Mouse (Mus musculus) embryonic facial prominence, embryonic 10.5 days (tissue): ENCODE measurements at regions not wholly inside any gene's neighbourhood (a gene's known extent, or its start where the extent isn't known, plus 50 kb on each side); places are given as distances from the start of the nearest gene placed in this dataset.
A peak's percentile ranks its signal among the peaks of the same experiment; 100 is the strongest.

Source experiments
- DNase-seq: peaks from one replicate; pipeline ENCODE4 v3.0.0-alpha.2; 2017; ENCODE audit warnings: low spot score
- H3K27ac ChIP-seq: fragments of 300-500 bp; sonication (generic); replicated peaks from 2 replicates; pipeline ENCODE4 v1.5.1; 2016; ENCODE audit warnings: mild to moderate bottlenecking
- H3K27me3 ChIP-seq: fragments of 300-500 bp; sonication (generic); replicated peaks from 2 replicates; pipeline ENCODE4 v1.6.1; 2016; ENCODE audit warnings: low read depth, mild to moderate bottlenecking; ENCODE audit not compliant: poor library complexity, severe bottlenecking
- H3K36me3 ChIP-seq: fragments of 300-500 bp; sonication (generic); replicated peaks from 2 replicates; pipeline ENCODE4 v1.6.1; 2016; ENCODE audit warnings: mild to moderate bottlenecking, moderate library complexity
- H3K4me1 ChIP-seq: fragments of 300-500 bp; sonication (generic); 2 replicates; pipeline ENCODE4 v1.6.1; 2016
- H3K4me3 ChIP-seq: fragments of 300-500 bp; sonication (generic); 2 replicates; pipeline ENCODE4 v1.5.1; 2016; ENCODE audit warnings: mild to moderate bottlenecking, moderate library complexity
- H3K9me3 ChIP-seq: fragments of 300-500 bp; sonication (generic); 2 replicates; pipeline ENCODE4 v1.6.1; 2016; ENCODE audit warnings: mild to moderate bottlenecking
- WGBS: fragments of 180-500 bp; shearing (Covaris S2); methylation state at CpG from one replicate; pipeline ENCODE4 v1.1.7; 2016; 5-methylcytosine and 5-hydroxymethylcytosine counted together

GRCm38 (mm10) chr17:87202958-87203720 lies 62.6 kb downstream of the Mcfd2 start:
- Histone ChIP-seq H3K4me1 (peaks cover 38% of the 10 kb centered on the region), H3K27ac (peak overlapping the region; percentile 84), H3K9me3 (no peaks in the 10 kb centered on the region), H3K36me3 (no peaks in the 10 kb centered on the region), H3K27me3 (no peaks in the 10 kb centered on the region), H3K4me3 (no peak overlapping the region)
- 30% methylated on average over 5 of the region's 5 CpGs for WGBS
- DNase-seq = peak; percentile 55

DNA sequence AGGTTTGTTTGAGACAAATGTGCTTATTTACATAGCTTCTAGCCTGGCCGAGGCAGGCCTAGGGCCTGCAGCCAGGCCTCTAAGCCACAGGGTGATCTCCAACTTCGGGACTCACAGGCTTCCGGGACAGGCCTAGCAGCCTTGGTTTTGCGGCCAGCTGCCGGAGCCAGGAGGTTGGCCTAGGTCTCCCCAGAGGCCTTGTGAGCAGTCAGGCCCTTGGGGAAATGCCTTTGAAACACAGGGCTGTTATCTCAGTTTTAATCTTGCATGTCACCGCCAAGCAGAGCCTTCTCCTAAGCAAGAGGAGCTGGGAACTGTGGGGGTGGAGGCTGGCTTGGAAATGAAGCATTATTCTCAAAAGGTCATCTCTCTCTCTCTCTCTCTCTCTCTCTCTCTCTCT lies 63.2 kb downstream of the Mcfd2 start:
- H3K27me3 ChIP-seq = no peaks in the 10 kb centered on the region
- DNase-seq = peak; percentile 49
- H3K36me3 ChIP-seq = no peaks in the 10 kb centered on the region
- no peaks in the 10 kb centered on the region for H3K9me3 ChIP-seq
- peak overlapping the region; percentile 84 for H3K27ac ChIP-seq
- H3K4me1 ChIP-seq = peaks cover 38% of the 10 kb centered on the region
- WGBS = 23% methylated on average over 6 of the region's 6 CpGs
- no peak overlapping the region for H3K4me3 ChIP-seq

DNA sequence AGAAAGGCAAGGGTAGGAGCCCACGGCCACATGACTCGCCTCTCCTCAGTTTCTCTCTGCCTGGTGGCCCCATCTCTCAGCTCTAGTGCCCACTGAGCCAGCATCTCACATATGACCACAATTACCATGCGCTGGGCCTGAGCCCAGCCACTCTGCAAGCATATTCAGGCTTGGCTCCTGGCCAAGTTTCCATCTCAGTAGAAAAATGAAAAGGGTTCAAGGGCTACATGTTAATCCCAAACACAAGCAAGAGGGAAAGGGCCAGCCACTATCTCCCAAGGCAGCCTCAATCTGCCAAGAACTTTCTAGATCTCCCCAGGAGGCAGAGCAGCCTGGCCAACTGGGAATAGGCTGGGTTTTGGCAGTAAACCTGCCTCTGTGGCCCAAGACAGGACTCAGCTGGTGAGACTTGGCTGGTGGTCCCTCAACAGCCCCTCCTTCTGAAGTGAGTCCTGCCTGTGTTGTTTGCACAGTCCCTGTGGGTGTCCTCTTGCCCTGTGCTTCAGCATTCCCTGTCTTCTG lies 65.0 kb downstream of the Mcfd2 start:
- Histone ChIP-seq H3K36me3 (no peaks in the 10 kb centered on the region), H3K27ac (peak overlapping the region; percentile 65), H3K9me3 (no peaks in the 10 kb centered on the region), H3K4me3 (no peak overlapping the region), H3K4me1 (peaks cover 33% of the 10 kb centered on the region), H3K27me3 (no peaks in the 10 kb centered on the region)
- DNase-seq = no peak
- WGBS = 85% methylated on average over 3 of the region's 3 CpGs

DNA sequence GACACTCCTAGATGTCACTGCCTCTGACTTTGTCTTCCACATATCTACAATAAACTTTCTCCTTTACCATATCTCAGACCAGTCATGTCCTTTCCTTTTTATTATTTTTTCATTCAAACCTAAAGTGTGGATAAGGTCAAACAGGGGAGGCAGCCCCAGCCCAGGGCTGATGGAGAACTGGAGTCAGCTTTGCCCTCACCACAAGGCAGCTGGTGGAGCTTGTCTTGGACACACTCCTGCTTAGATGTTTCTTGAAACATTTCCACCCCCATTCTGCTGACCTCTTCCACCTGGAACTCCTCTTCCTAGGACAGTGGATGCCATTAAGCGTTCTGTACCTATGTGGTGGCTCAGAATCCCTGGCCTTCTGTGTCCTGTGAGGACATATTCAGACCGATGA lies 65.6 kb downstream of the Mcfd2 start:
- H3K27ac ChIP-seq = no peak overlapping the region
- no peak for DNase-seq
- 91% methylated on average over 2 of the region's 2 CpGs for WGBS
- no peaks in the 10 kb centered on the region for H3K9me3 ChIP-seq
- no peaks in the 10 kb centered on the region for H3K27me3 ChIP-seq
- H3K36me3 ChIP-seq = no peaks in the 10 kb centered on the region
- H3K4me1 ChIP-seq = peaks cover 33% of the 10 kb centered on the region
- H3K4me3 ChIP-seq = no peak overlapping the region

GRCm38 (mm10) chr17:87199134-87199533 lies 66.6 kb downstream of the Mcfd2 start:
- Histone ChIP-seq H3K9me3 (no peaks in the 10 kb centered on the region), H3K27ac (no peak overlapping the region), H3K4me3 (no peak overlapping the region), H3K4me1 (peaks cover 39% of the 10 kb centered on the region), H3K27me3 (no peaks in the 10 kb centered on the region; the same call in 1 of the 2 replicates), H3K36me3 (no peaks in the 10 kb centered on the region)
- WGBS = 82% methylated on average over 3 of the region's 3 CpGs
- DNase-seq = no peak

- 89% methylated on average over 4 of the region's 4 CpGs for WGBS
- Histone ChIP-seq H3K36me3 (no peaks in the 10 kb centered on the region), H3K9me3 (0 out of 2 replicates have a peak, but pooled peaks cover 3% of the 10 kb centered on the region), H3K4me1 (peaks cover 36% of the 10 kb centered on the region), H3K27ac (no peak overlapping the region), H3K4me3 (no peak overlapping the region), H3K27me3 (no peaks in the 10 kb centered on the region; the same call in 1 of the 2 replicates)
- no peak for DNase-seq
These were observed 68.3 kb downstream of the Mcfd2 start for GRCm38 (mm10) chr17:87197434-87197833.

- Histone ChIP-seq H3K4me3 (no peak overlapping the region), H3K36me3 (no peaks in the 10 kb centered on the region), H3K9me3 (0 out of 2 replicates have a peak, but pooled peaks cover 4% of the 10 kb centered on the region), H3K27me3 (no peaks in the 10 kb centered on the region; the same call in 1 of the 2 replicates), H3K4me1 (peaks cover 19% of the 10 kb centered on the region), H3K27ac (no peak overlapping the region)
- WGBS = 60% methylated on average over 11 of the region's 11 CpGs
- no peak for DNase-seq
These were observed 71.1 kb downstream of the Mcfd2 start for GRCm38 (mm10) chr17:87194639-87195038.

DNA sequence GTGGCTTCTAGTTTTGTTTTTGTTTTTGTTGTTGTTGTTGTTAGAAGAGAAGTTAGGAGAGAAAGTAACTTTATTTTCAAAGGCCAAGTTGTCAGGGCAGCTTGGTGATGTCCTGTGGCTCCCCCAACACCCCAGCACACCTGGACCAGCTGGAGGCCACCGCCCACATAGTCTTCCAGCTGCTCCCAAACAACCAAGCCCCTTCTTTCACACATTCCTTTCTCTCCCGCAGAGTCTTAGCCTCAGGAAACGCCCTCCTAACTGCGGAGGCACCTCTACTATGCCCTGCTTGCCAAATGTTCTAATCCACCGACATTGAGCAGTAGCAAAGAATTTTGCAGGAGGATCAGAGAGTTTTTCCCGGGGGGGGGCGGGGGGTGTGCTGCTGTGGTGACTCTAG lies 72.3 kb downstream of the Mcfd2 start:
- H3K27ac ChIP-seq = no peak overlapping the region
- H3K4me1 ChIP-seq = peaks cover 19% of the 10 kb centered on the region
- no peaks in the 10 kb centered on the region for H3K36me3 ChIP-seq
- WGBS = 10% methylated on average over 7 of the region's 7 CpGs
- H3K4me3 ChIP-seq = no peak overlapping the region
- DNase-seq = no peak
- H3K9me3 ChIP-seq = 0 out of 2 replicates have a peak, but pooled peaks cover 4% of the 10 kb centered on the region
- no peaks in the 10 kb centered on the region; the same call in 1 of the 2 replicates for H3K27me3 ChIP-seq

GRCm38 (mm10) chr17:87189670-87190069 lies 76.1 kb downstream of the Mcfd2 start:
- no peak overlapping the region for H3K4me3 ChIP-seq
- no peaks in the 10 kb centered on the region for H3K36me3 ChIP-seq
- H3K9me3 ChIP-seq = 0 out of 2 replicates have a peak, but pooled peaks cover 4% of the 10 kb centered on the region
- H3K27me3 ChIP-seq = peaks cover 14% of the 10 kb centered on the region
- 87% methylated on average over 3 of the region's 3 CpGs for WGBS
- DNase-seq = no peak
- no peak overlapping the region for H3K27ac ChIP-seq
- H3K4me1 ChIP-seq = peaks cover 39% of the 10 kb centered on the region
